Mouse (Mus musculus) stomach, embryonic 14.5 days (tissue): ENCODE results near the gene Zfyve19. TPM values are rescaled to one million over a fixed set of nuclear protein-coding genes. Genes with fewer than 3 reads are reported as not detected.
A peak's percentile ranks its signal among the peaks of the same experiment; 100 is the strongest.

Experiments
- ATAC-seq: fragments of 200-750 bp; cut with Nextera tagmentation; 2 replicates; pipeline ENCODE4 v1.8.0; 2017; ENCODE audit warnings: low read depth, moderate TSS enrichment; ENCODE audit not compliant: insufficient number of reproducible peaks, insufficient read depth, low FRiP score
- H3K27ac ChIP-seq: fragments of 300-500 bp; sonication (generic); 2 replicates; pipeline ENCODE4 v1.5.1; 2014; ENCODE audit warnings: mild to moderate bottlenecking, low read length, moderate library complexity, mixed read lengths
- H3K27me3 ChIP-seq: fragments of 300-500 bp; sonication (generic); 2 replicates; pipeline ENCODE4 v1.6.1; 2014; ENCODE audit warnings: low read length, control low read depth, mixed read lengths; ENCODE audit not compliant: control insufficient read depth, insufficient read depth
- H3K36me3 ChIP-seq: fragments of 300-500 bp; sonication (generic); 2 replicates; pipeline ENCODE4 v1.6.1; 2014; ENCODE audit warnings: mild to moderate bottlenecking, control low read depth, low read length, moderate library complexity, mixed read lengths; ENCODE audit not compliant: control insufficient read depth, insufficient read depth
- H3K4me1 ChIP-seq: fragments of 300-500 bp; sonication (generic); 2 replicates; pipeline ENCODE4 v1.6.1; 2014; ENCODE audit warnings: low read length, control low read depth, mixed read lengths; ENCODE audit not compliant: control insufficient read depth, insufficient read depth
- H3K4me2 ChIP-seq: fragments of 300-500 bp; sonication (generic); replicated peaks from 2 replicates; pipeline ENCODE4 v1.6.1; 2014; ENCODE audit warnings: low read depth, low read length, control low read depth
- H3K4me3 ChIP-seq: fragments of 300-500 bp; sonication (generic); 2 replicates; pipeline ENCODE4 v1.5.1; 2014; ENCODE audit warnings: low read depth, low read length, control low read depth
- H3K9ac ChIP-seq: fragments of 300-500 bp; sonication (generic); replicated peaks from 2 replicates; pipeline ENCODE4 v1.6.1; 2014; ENCODE audit warnings: low read depth, mild to moderate bottlenecking, control low read depth, low read length, moderate library complexity, mixed read lengths
- H3K9me3 ChIP-seq: fragments of 300-500 bp; sonication (generic); 2 replicates; pipeline ENCODE4 v1.6.1; 2016; ENCODE audit warnings: low read depth, low read length, control low read depth; ENCODE audit not compliant: control insufficient read depth
- WGBS: fragments of 180-500 bp; shearing (Covaris S2); extraction: QIAGEN DNeasy Blood & Tissue Kit; methylation state at CpG from one replicate; pipeline ENCODE4 v1.1.7; 2014; 5-methylcytosine and 5-hydroxymethylcytosine counted together
- polyA plus RNA-seq: library from polyadenylated mRNA; unstranded; fragments of >200 nt; fragmentation: Nextera tagmentation; extraction: Ambion mirVana; gene quantifications from 2 replicates; pipeline ENCODE4 v1.2.1, GENCODE M21; 2014

Gene Zfyve19
- polyA plus RNA-seq, 1 experiment from 2014 or later: 44.3 TPM

DNA sequence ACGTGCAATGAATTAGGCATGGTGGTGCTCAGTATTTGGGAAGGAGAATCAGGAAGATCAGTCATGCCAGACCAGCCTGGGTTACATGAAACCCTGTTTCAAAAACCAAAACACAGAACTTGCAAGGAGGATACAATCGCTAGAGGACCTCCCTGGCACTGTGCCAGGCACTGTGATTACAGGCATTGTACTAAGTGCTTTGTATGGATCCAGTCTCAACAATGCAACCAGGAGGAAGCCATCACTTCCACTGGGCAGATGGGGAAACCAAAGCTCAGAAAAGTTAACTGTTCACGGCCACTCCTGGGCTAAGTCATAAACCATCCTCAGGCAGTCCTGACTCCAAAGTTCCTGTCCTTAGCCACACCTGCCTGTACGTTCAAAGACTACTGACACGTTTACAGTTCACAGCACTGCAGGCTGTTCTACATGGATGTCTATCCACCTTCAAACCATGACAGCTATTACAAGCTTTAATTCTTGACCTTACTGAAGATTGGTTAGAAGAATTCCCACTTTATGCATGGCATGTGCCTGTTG is 5.4 kb upstream of the Zfyve19 start:
- no peak for ATAC-seq
- no peak overlapping the region for H3K9ac ChIP-seq
- no peak overlapping the region for H3K4me3 ChIP-seq
- no peak overlapping the region for H3K27ac ChIP-seq
- no peaks in the 10 kb centered on the region for H3K9me3 ChIP-seq
- H3K4me1 ChIP-seq: peaks cover 6% of the 10 kb centered on the region; the same call in 1 of the 2 replicates
- no peaks in the 10 kb centered on the region for H3K27me3 ChIP-seq
- H3K4me2 ChIP-seq: no peak overlapping the region
- WGBS: 46% methylated on average over 5 of the region's 5 CpGs
- H3K36me3 ChIP-seq: no peaks in the 10 kb centered on the region

DNA sequence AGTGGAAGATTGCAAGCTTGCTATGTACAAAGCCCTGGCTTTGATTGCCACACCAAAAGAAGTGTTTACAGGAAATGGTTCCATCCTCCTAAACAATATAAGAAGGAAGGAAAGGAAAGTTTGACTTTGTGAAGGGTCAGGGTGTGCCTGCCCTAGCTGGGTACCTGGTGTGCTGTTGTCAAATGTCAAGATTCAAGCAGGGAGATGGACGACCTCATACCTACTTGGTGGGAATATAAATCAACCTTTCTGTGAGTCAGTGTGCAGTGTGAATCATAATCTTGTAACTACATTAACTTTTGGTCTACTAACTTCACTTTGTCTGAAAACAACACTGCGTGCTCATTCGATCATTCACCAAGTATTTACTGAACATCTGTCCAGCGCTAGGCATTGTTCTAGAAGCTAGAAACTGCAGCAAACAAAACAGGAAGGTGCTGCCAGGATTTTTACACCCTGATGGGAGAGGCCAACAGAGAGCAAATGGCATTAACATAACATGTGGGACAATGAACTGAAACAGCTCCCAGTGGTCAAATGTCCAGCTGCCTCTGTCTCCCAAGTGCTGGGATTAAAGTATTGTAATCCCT is 4.5 kb upstream of the Zfyve19 start:
- no peak overlapping the region for H3K9ac ChIP-seq
- peaks cover 6% of the 10 kb centered on the region; the same call in 1 of the 2 replicates for H3K4me1 ChIP-seq
- no peak for ATAC-seq
- H3K4me3 ChIP-seq: no peak overlapping the region
- WGBS: 75% methylated on average over 4 of the region's 4 CpGs
- H3K27ac ChIP-seq: no peak overlapping the region
- H3K27me3 ChIP-seq: no peaks in the 10 kb centered on the region
- H3K4me2 ChIP-seq: no peak overlapping the region
- no peaks in the 10 kb centered on the region for H3K9me3 ChIP-seq
- H3K36me3 ChIP-seq: no peaks in the 10 kb centered on the region

DNA sequence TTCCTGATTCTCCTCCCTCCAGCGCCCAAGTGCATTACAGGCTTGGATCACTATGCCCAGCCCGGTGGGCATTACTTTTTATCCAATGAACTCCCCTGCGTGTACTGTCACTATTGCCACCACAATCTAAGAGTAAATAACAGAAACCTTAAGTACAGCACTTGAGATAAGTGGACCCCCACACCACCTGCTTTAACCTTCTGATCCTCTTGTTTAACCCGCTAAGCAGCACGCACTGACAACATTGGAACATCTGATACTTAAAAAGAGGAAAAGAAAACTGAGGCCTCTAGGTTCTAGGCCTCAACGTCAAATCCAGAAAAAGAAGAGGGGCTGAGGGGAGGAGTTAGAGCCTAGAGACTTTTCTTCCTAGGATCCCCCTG is 465 bp upstream of the Zfyve19 start:
- Histone ChIP-seq H3K4me3 (peak overlapping the region; percentile 59), H3K9ac (peak overlapping the region; percentile 52), H3K4me1 (peaks cover 7% of the 10 kb centered on the region; the same call in 1 of the 2 replicates), H3K27me3 (no peaks in the 10 kb centered on the region), H3K4me2 (peak overlapping the region; percentile 51), H3K36me3 (peaks cover 13% of the 10 kb centered on the region), H3K27ac (peak overlapping the region; percentile 88), H3K9me3 (no peaks in the 10 kb centered on the region)
- 14% methylated on average over 6 of the region's 6 CpGs for WGBS
- 0 out of 2 replicates have a peak, but pooled peaks have one; percentile 0 for ATAC-seq

DNA sequence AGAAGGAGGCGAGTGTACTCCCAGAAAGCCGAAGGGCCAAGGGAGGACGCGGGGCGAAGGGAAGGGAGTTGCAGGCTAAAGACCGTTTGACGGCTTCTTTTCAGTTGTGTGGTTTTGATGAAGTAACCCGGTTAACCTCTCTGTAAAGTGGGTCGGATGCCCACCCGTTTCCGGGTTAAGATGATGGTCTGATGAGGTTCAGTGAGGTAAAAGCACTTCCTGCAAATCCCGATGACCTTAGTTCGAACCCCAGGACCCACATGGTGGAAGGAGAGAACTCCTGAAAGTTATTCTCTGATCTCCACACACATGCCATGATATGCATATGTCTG is 725 bp downstream of the Zfyve19 start:
- Histone ChIP-seq H3K4me1 (0 out of 2 replicates have a peak, but pooled peaks cover 4% of the 10 kb centered on the region), H3K4me3 (peak overlapping the region; percentile 59), H3K9me3 (no peaks in the 10 kb centered on the region), H3K36me3 (peaks cover 13% of the 10 kb centered on the region), H3K4me2 (peak overlapping the region; percentile 67), H3K27ac (peak overlapping the region; percentile 40), H3K27me3 (no peaks in the 10 kb centered on the region), H3K9ac (peak overlapping the region; percentile 47)
- ATAC-seq: no peak
- WGBS: 0% methylated on average over 13 of the region's 13 CpGs

DNA sequence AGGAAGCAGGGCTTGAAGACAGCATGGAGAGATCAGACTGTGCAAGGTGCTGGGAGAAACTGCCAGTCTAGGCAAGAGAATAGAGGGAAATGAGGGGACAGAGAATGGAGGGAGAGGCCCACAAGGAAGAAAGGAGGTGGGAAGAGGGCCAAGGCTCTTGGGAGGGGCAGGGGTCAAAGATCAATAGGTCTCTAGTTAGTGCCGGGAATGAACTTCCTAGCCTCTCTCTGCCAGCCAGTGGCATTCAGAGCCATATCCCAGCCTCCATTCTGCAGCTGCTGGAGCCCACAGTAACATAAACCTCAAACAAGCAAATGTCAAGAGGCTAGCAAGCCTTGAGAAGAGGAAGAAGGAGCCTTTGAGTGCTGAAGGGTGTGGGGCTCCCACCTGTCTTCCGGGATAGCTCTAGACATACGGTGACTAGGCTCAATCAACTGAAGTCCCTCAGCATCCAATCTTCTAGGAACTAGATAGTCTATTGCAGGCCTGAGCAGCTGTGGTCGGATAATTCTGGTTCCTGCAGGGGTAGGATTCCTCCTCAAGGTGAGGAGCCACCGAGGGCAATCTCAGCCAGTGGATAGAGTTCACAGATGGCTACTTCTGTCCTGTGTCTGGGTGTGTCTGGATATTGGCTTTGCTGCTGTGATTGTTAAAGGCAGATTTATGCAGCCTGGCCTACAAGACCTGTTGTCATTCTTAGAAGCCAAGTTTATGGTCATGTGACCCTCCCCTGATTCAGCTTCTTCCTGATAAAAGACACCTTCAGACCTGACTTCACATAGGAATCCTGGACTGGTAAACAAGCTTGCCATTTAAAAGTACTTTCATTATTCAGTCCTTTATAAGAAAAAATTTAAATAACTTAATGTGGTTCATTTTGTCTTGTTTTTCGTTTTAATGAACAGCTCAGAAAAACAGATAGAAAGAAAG is 21.6 kb downstream of the Zfyve19 start, which contains the start of gene Ppp1r14d:
Gene Ppp1r14d, minus strand, starts transcription at position 132 of the 930 bp plus-strand sequence.
- H3K27ac ChIP-seq: no peak within 1 kb of the TSS
- no peak within 1 kb of the TSS for H3K4me2 ChIP-seq
- H3K36me3 ChIP-seq: no peaks in the 10 kb centered on the region
- no peaks in the 10 kb centered on the region for H3K4me1 ChIP-seq
- WGBS: 64% methylated on average over 6 of the region's 6 CpGs
- H3K9me3 ChIP-seq: no peaks in the 10 kb centered on the region
- H3K27me3 ChIP-seq: no peaks in the 10 kb centered on the region
- no peak within 1 kb of the TSS for H3K9ac ChIP-seq
- H3K4me3 ChIP-seq: no peak within 1 kb of the TSS
- no peak for ATAC-seq

DNA sequence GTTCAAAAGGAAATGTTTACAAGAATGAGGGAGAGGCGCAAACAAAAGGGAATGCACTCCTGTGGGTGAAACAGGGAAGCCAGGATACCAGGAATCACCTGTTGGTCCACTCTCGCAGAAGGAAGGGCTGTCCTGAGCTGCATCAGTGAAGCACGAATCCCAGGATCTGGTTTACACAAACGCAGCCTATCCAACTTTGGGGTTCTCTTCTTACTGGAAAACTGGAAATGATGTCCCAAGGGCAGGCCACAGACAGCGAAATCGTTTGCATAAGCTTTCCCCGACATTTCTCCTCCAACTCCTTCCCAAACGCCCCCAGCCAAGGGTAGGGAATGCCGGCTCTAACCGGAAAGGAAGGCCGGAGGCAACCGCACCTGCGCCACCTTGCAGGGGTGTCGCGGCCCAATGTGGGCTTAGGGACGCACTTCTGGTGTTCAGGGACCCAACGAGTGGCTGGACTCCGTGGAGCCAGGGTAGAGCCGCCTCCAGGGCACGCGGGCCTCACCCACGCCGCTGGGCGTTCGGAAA is 28.3 kb downstream of the Zfyve19 start:
- Histone ChIP-seq H3K4me3 (peak overlapping the region; percentile 49), H3K9me3 (no peaks in the 10 kb centered on the region), H3K9ac (peak overlapping the region; percentile 59), H3K4me2 (peak overlapping the region; percentile 44), H3K27ac (peak overlapping the region; percentile 40; the same call in 1 of the 2 replicates), H3K36me3 (no peaks in the 10 kb centered on the region), H3K4me1 (0 out of 2 replicates have a peak, but pooled peaks cover 3% of the 10 kb centered on the region), H3K27me3 (peaks cover 23% of the 10 kb centered on the region)
- no peak for ATAC-seq
- 7% methylated on average over 25 of the region's 25 CpGs for WGBS

DNA sequence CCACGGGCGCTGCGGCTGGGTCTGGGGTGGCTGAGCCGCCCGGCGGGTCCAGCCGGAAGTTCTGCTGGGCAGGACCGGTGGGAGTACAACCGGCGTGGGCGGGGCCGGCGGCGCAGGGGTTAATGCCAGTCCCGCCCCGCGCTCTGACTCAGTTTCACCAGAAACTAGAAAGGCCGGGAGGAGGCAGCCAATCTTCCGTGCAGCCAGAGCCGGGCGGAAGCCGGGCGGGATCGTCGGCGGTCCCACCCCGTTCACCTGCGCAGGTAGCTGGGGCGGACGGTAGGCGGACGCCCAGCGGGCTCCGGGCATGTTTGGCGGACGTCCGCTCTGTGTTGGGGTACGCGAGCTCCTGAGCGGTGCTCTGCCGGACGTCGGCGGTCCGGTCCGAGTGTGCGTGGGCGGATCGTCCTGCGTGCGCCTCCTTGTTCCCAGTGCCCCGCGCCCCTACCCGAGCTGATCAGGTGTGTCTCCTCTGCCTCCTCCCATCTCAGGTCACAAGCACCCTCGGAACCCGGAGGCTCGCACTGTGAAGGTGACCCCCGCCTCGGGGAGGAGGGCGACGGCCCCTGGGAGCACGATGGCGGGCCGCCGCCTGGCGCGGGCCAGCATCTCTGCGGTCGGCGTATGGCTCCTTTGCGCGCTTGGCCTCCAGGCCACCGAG is 28.9 kb downstream of the Zfyve19 start, which contains the start of gene Spint1:
Gene Spint1, plus strand, starts transcription at position 153 of the 661 bp plus-strand sequence.
- Histone ChIP-seq H3K27ac (peak within 1 kb of the TSS; percentile 72), H3K4me2 (peak within 1 kb of the TSS; percentile 44), H3K9me3 (no peaks in the 10 kb centered on the region), H3K4me3 (peak within 1 kb of the TSS; percentile 49), H3K4me1 (0 out of 2 replicates have a peak, but pooled peaks cover 3% of the 10 kb centered on the region), H3K27me3 (peaks cover 23% of the 10 kb centered on the region), H3K36me3 (no peaks in the 10 kb centered on the region), H3K9ac (peak within 1 kb of the TSS; percentile 59)
- ATAC-seq: peak; percentile 80
- WGBS: under 1% methylated on average over 63 of the region's 73 CpGs

DNA sequence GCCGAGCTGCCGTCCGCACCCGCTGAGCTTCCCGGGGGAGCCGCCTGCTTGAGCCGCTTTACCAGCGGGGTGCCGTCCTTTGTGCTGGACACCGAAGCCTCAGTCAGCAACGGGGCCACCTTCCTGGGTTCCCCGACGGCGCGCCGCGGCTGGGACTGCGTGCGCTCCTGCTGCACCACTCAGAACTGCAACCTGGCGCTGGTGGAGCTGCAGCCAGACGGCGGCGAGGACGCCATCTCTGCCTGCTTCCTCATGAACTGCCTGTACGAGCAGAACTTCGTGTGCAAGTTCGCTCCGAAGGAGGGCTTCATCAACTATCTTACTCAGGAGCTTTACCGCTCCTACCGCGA is 29.4 kb downstream of the Zfyve19 start:
- H3K4me1 ChIP-seq: 0 out of 2 replicates have a peak, but pooled peaks cover 3% of the 10 kb centered on the region
- peak overlapping the region; percentile 49 for H3K4me3 ChIP-seq
- no peaks in the 10 kb centered on the region for H3K9me3 ChIP-seq
- no peak for ATAC-seq
- H3K9ac ChIP-seq: peak overlapping the region; percentile 59
- no peaks in the 10 kb centered on the region for H3K36me3 ChIP-seq
- 3% methylated on average over 27 of the region's 31 CpGs for WGBS
- H3K27me3 ChIP-seq: peaks cover 23% of the 10 kb centered on the region
- peak overlapping the region; percentile 72 for H3K27ac ChIP-seq
- peak overlapping the region; percentile 44 for H3K4me2 ChIP-seq
